In the genomic region with DNA sequence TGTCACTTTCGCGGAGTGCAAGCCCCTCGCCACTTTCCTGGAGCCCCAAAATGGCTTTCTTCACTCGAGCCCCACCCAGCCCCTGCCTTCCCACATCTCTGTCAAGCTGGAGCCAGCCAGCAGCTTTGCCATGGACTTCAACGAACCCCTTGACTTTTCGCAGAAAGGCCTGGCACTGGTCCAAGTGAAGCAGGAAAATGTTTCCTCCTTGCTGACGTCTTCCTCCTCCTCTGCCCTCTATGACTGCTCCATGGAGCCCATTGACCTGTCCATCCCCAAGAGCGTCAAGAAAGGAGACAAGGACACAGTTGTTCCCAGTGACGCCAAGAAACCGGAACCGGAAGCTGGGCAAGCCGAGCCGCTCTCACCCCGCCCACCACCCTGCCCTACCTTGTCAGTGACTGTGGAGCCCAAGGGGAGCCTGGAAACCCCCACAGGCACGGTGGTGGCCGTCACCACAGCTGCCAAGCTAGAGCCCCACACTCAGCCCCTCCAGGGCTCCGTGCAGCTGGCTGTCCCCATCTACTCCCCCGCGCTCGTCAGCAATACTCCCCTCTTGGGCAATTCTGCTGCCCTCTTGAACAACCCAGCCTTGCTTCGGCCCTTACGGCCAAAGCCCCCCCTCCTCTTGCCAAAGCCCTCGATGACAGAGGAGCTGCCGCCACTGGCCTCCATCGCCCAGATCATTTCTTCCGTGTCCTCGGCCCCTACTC, we compare ENCODE assay signal across 16 mouse cellular contexts.
DNase-seq lines count a peak whose midpoint lies in the region; ATAC-seq and TF ChIP-seq lines count a peak whose summit lies in the region.
"Had no signal": no experiment of that assay in that cellular context is flagged by ENCODE, and none has a peak within 500 bp of the region (broad histone marks: within the 10 kb centered on the region; RNA-seq: fewer than 3 reads in every experiment).

No protein-coding gene starts in this region.

- H3K4me2 ChIP-seq in heart, embryonic 12.5 days: no peak overlapping the region
- no peak overlapping the region for H3K4me2 ChIP-seq in lung, embryonic 15.5 days
- H3K4me2 ChIP-seq in kidney, postnatal 0 days (ENCODE audit: low read length): no peak overlapping the region
- H3K4me2 ChIP-seq: intestine, embryonic 15.5 days; liver, embryonic 12.5 days had no signal

- no peak overlapping the region for H3K9ac ChIP-seq in heart, embryonic 12.5 days
- no peak overlapping the region for H3K9ac ChIP-seq in lung, embryonic 15.5 days
- no peak overlapping the region for H3K9ac ChIP-seq in kidney, postnatal 0 days (ENCODE audit: low read depth, low read length)
- H3K9ac ChIP-seq: intestine, embryonic 15.5 days; liver, embryonic 12.5 days had no signal

- H3K9me3 ChIP-seq in heart, embryonic 12.5 days (replicated peaks): no peaks in the 10 kb centered on the region
- no peaks in the 10 kb centered on the region for H3K9me3 ChIP-seq in lung, embryonic 15.5 days
- H3K9me3 ChIP-seq in kidney, postnatal 0 days (replicated peaks; ENCODE audit: low read length): no peaks in the 10 kb centered on the region
- H3K9me3 ChIP-seq: intestine, embryonic 15.5 days; liver, embryonic 12.5 days had no signal

- H3K27me3 ChIP-seq in heart, embryonic 12.5 days (replicated peaks): no peaks in the 10 kb centered on the region
- H3K27me3 ChIP-seq in lung, embryonic 15.5 days: no peaks in the 10 kb centered on the region
- H3K27me3 ChIP-seq in kidney, postnatal 0 days (ENCODE audit: insufficient read depth, low read length): no peaks in the 10 kb centered on the region
- no peaks in the 10 kb centered on the region for H3K27me3 ChIP-seq in testis, adult 2 months (ENCODE audit: control insufficient read depth, insufficient read depth, low read length)
- H3K27me3 ChIP-seq: intestine, embryonic 15.5 days; liver, embryonic 12.5 days had no signal

- no peak overlapping the region for H3K4me3 ChIP-seq in heart, embryonic 12.5 days
- H3K4me3 ChIP-seq in lung, embryonic 15.5 days: no peak overlapping the region
- no peak overlapping the region for H3K4me3 ChIP-seq in kidney, postnatal 0 days (replicated peaks; ENCODE audit: low read depth, low read length)
- H3K4me3 ChIP-seq in testis, adult 2 months (ENCODE audit: control insufficient read depth, low read depth, low read length): peak overlapping the region; percentile 79
- H3K4me3 ChIP-seq: intestine, embryonic 15.5 days; liver, embryonic 12.5 days; myocyte had no signal

- ATAC-seq in heart, embryonic 12.5 days (ENCODE audit: insufficient number of reproducible peaks, low FRiP score): peak; percentile 60
- ATAC-seq in lung, embryonic 15.5 days (ENCODE audit: borderline replicate concordance, extremely low read depth, low FRiP score, low TSS enrichment): peak; percentile 52
- ATAC-seq in kidney, postnatal 0 days (replicated peaks; ENCODE audit: low FRiP score, low read depth): peak; percentile 50
- ATAC-seq: intestine, embryonic 15.5 days had no signal

- peaks cover 37% of the 10 kb centered on the region for H3K4me1 ChIP-seq in heart, embryonic 12.5 days (replicated peaks)
- H3K4me1 ChIP-seq in lung, embryonic 15.5 days: peaks cover 20% of the 10 kb centered on the region
- no peaks in the 10 kb centered on the region; the same call in 1 of the 2 replicates for H3K4me1 ChIP-seq in kidney, postnatal 0 days (replicated peaks; ENCODE audit: insufficient read depth, low read length)
- peaks cover 21% of the 10 kb centered on the region for H3K4me1 ChIP-seq in testis, adult 2 months (ENCODE audit: control insufficient read depth, insufficient read depth, low read length)
- H3K4me1 ChIP-seq: intestine, embryonic 15.5 days had no signal

- no peak for TF ChIP-seq CTCF in kidney, postnatal 0 days (IDR thresholded peaks at IDR 0.05; ENCODE audit: low read depth)
- TF ChIP-seq CTCF in testis, adult 2 months (IDR thresholded peaks at IDR 0.05; ENCODE audit: control insufficient read depth, insufficient read depth, insufficient replicate concordance, low read depth, low read length): no peak

- H3K36me3 ChIP-seq in heart, embryonic 12.5 days: peaks cover 81% of the 10 kb centered on the region
- H3K36me3 ChIP-seq in lung, embryonic 15.5 days: peaks cover 80% of the 10 kb centered on the region
- H3K36me3 ChIP-seq in kidney, postnatal 0 days (ENCODE audit: insufficient read depth, low read length): peaks cover 63% of the 10 kb centered on the region
- no peaks in the 10 kb centered on the region; the same call in 1 of the 2 replicates for H3K36me3 ChIP-seq in testis, adult 2 months (ENCODE audit: control insufficient read depth, insufficient read depth, low read length)

- DNase-seq in heart, adult 8-10 months (ENCODE audit: low spot score): no peak
- no peak for DNase-seq in lung, postnatal 25 days (ENCODE audit: low spot score)
- no peak for DNase-seq in kidney, postnatal 0 days (ENCODE audit: low spot score)
- no peak for DNase-seq in thymus, postnatal 25 days
- DNase-seq in thymus, postnatal 36 days: no peak
- DNase-seq: cerebellum, adult 9-10 months; gastrocnemius, postnatal 36 days; layer of hippocampus, adult 9-11 months; left cerebral cortex, postnatal 4 days; thymus, adult 2 months had no signal

- no peak overlapping the region for H3K27ac ChIP-seq in heart, embryonic 12.5 days (ENCODE audit: poor library complexity, severe bottlenecking)
- H3K27ac ChIP-seq in lung, embryonic 15.5 days: 0 out of 2 replicates have a peak overlapping the region, but pooled peaks have one; percentile 5
- H3K27ac ChIP-seq in kidney, postnatal 0 days: no peak overlapping the region
- peak overlapping the region; percentile 47; the same call in 1 of the 2 replicates for H3K27ac ChIP-seq in testis, adult 2 months (ENCODE audit: control insufficient read depth, insufficient read depth, low read depth, low read length)
- H3K27ac ChIP-seq: intestine, embryonic 15.5 days; liver, embryonic 12.5 days had no signal

- peak; percentile 44; the same call in 1 of the 2 replicates for TF ChIP-seq POLR2A in testis, adult 2 months (IDR thresholded peaks at IDR 0.05; ENCODE audit: control insufficient read depth, low read depth, low read length)

- WGBS in heart, embryonic 12.5 days: 72% methylated on average over 27 of the region's 27 CpGs
- 64% methylated on average over 27 of the region's 27 CpGs for WGBS in lung, embryonic 15.5 days
- WGBS in kidney, postnatal 0 days: 57% methylated on average over 27 of the region's 27 CpGs

Comparison
In these comparisons a context has a peak if more than half of its experiments do, and no peak if none do; other contexts are left out.
1. H3K27ac ChIP-seq: peak in lung, embryonic 15.5 days (single experiment) and testis, adult 2 months (single experiment); none in heart, embryonic 12.5 days (single experiment) and kidney, postnatal 0 days (single experiment).
2. Peak in every context shown above with its lines, with median percentiles within 50 percentile points of each other: ATAC-seq.